Mouse (Mus musculus) gastrocnemius, adult 8-10 months (tissue): ENCODE results near the gene Olfr181. TPM values are rescaled to one million over a fixed set of nuclear protein-coding genes. Genes with fewer than 3 reads are reported as not detected.

Source experiments
- DNase-seq, 2 experiments: peaks; one replicate each; pipeline ENCODE4 v3.0.0; 2022; ENCODE audit warnings: low spot score in 2 of 2
- total RNA-seq, 4 experiments: library from RNA; stranded (reverse); gene quantifications; 2 replicates each; pipeline ENCODE4 v1.2.4; 2022

The Olfr181 gene
- not detected for total RNA-seq

- no peak for DNase-seq
Observed at GRCm38 (mm10) chr16:58928655-58929054, at the start of gene Olfr181. Gene Olfr181 (minus strand): TSS chr16:58928755.

GRCm38 (mm10) chr16:58929292-58929691 is 737 bp upstream of the Olfr181 start, which contains the start of gene Olfr180:
Gene Olfr180 (minus strand): TSS chr16:58929392.
- no peak for DNase-seq

DNA sequence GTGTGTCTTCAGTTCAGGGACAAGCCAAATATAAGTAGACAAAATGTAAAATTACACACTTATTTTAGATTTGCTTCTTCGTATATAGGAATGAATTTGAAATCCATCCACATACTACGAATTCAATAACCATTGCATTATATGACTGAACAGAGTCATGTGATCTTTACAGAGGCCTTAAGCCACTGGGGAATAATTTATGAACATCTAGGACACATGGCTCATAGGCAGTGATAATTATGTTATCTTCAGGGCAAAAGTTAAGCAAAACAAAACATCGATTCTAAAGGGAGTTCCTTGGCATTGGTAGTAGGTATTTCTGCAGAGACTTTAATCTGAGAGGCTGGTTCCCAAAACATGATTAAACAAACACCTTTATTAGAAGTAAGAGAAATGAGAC is 36.6 kb downstream of the Olfr181 start, which contains the start of gene Olfr178:
TSS of gene Olfr178 (minus strand) at position 101 of the 400 bp plus-strand sequence.
- no peak for DNase-seq

- no peak for DNase-seq
Observed at GRCm38 (mm10) chr16:58884416-58884815, 44.1 kb downstream of the Olfr181 start.

Other genes starting within 250 kb of the Olfr181 start
- not detected for gene Gpr15, start 209.7 kb downstream of the Olfr181 start, total RNA-seq
- 10 to 100 TPM; 59.0 to 77.0 (median 68.0) TPM for gene Cldnd1, start 200.8 kb downstream of the Olfr181 start, total RNA-seq
- not detected for gene Olfr172, start 165.6 kb downstream of the Olfr181 start, total RNA-seq
- gene Olfr173, start 128.5 kb downstream of the Olfr181 start, total RNA-seq = not detected
- not detected for gene Olfr175-ps1, start 102.0 kb downstream of the Olfr181 start, total RNA-seq
- gene Olfr177, start 54.0 kb downstream of the Olfr181 start, total RNA-seq = not detected
- not detected for gene Olfr178, start 36.7 kb downstream of the Olfr181 start, total RNA-seq
- gene Olfr180, start 637 bp upstream of the Olfr181 start, total RNA-seq = not detected
- gene Olfr183, start 66.6 kb upstream of the Olfr181 start, total RNA-seq = not detected
- gene Olfr186, start 101.5 kb upstream of the Olfr181 start, total RNA-seq = not detected
- gene Olfr187, start 111.0 kb upstream of the Olfr181 start, total RNA-seq = not detected
- not detected for gene Olfr190, start 149.2 kb upstream of the Olfr181 start, total RNA-seq
- gene Olfr191, start 161.1 kb upstream of the Olfr181 start, total RNA-seq = not detected
- gene Olfr193, start 183.1 kb upstream of the Olfr181 start, total RNA-seq = not detected
- not detected for gene Olfr194, start 192.3 kb upstream of the Olfr181 start, total RNA-seq
- gene Olfr195, start 218.3 kb upstream of the Olfr181 start, total RNA-seq = not detected
- not detected for gene Olfr196, start 241.7 kb upstream of the Olfr181 start, total RNA-seq